In the genomic region with DNA sequence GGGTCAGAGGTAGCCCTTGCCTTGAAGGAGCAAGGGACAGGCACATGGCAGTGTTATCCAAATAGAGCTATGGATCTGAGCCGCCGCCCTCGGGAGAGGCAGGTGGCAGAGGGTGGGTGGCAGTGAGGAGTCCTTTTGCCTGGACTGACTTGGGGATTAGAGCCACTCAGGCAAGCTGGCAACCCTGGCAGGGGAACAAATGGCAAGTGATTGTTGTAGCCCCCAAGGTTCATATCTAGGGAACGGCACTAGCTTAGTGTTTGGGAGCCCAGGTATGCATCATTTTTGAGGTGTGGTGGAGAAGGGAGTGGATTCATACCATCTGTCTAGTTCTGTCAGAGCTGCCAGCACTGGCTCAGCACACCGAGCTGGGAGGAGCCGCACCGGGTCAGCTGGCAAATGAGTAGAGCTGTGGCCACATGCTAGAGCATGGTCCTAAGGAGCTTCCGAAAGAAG, we compare ENCODE assay signal across 13 mouse cellular contexts. TPM values are rescaled to one million over a fixed set of nuclear protein-coding genes. Genes with fewer than 3 reads are reported as not detected.
DNase-seq lines count a peak whose midpoint lies in the region; ATAC-seq and TF ChIP-seq lines count a peak whose summit lies in the region.
"Had no signal": no experiment of that assay in that cellular context is flagged by ENCODE, and none has a peak within 500 bp of the region (broad histone marks: within the 10 kb centered on the region; RNA-seq: fewer than 3 reads in every experiment).

No protein-coding gene starts in this region.

- H3K27ac ChIP-seq in hindbrain, postnatal 0 days: no peak overlapping the region
- H3K27ac ChIP-seq in hindbrain, embryonic 11.5 days (ENCODE audit: low read depth, low read length): no peak overlapping the region
- H3K27ac ChIP-seq in forebrain, embryonic 15.5 days (replicated peaks): no peak overlapping the region
- H3K27ac ChIP-seq: limb, embryonic 10.5 days; stomach, postnatal 0 days had no signal

- H3K36me3 ChIP-seq in hindbrain, postnatal 0 days (ENCODE audit: insufficient read depth, low read length): no peaks in the 10 kb centered on the region
- no peaks in the 10 kb centered on the region for H3K36me3 ChIP-seq in hindbrain, embryonic 11.5 days (ENCODE audit: control insufficient read depth, insufficient read depth, low read length)
- H3K36me3 ChIP-seq in forebrain, embryonic 15.5 days: no peaks in the 10 kb centered on the region
- H3K36me3 ChIP-seq: limb, embryonic 10.5 days had no signal

- no peaks in the 10 kb centered on the region for H3K9me3 ChIP-seq in hindbrain, postnatal 0 days (ENCODE audit: low read length)
- no peaks in the 10 kb centered on the region for H3K9me3 ChIP-seq in hindbrain, embryonic 11.5 days (ENCODE audit: control insufficient read depth, low read length)
- H3K9me3 ChIP-seq in forebrain, embryonic 15.5 days: no peaks in the 10 kb centered on the region
- H3K9me3 ChIP-seq: heart, embryonic 13.5 days; limb, embryonic 10.5 days; megakaryocyte, embryonic 14.5 days had no signal

- no peaks in the 10 kb centered on the region for H3K27me3 ChIP-seq in hindbrain, postnatal 0 days (ENCODE audit: insufficient read depth, low read length)
- H3K27me3 ChIP-seq in hindbrain, embryonic 11.5 days (ENCODE audit: control insufficient read depth, insufficient read depth, low read length): no peaks in the 10 kb centered on the region
- H3K27me3 ChIP-seq in forebrain, embryonic 15.5 days: no peaks in the 10 kb centered on the region
- H3K27me3 ChIP-seq: heart, embryonic 13.5 days had no signal

- ATAC-seq in hindbrain, postnatal 0 days: no peak; the same call in 1 of the 2 replicates
- no peak for ATAC-seq in hindbrain, embryonic 11.5 days (ENCODE audit: low FRiP score)
- peak; percentile 79 for ATAC-seq in cerebellum, adult (ENCODE audit: insufficient number of reproducible peaks, low FRiP score, low TSS enrichment)
- peak; percentile 15; the same call in 1 of the 2 replicates for ATAC-seq in common myeloid progenitor, adult 5-6 weeks (replicated peaks; ENCODE audit: low read depth, poor library complexity, severe bottlenecking)
- ATAC-seq in forebrain, embryonic 15.5 days (replicated peaks): no peak
- ATAC-seq: forebrain, embryonic 16.5 days had no signal

- H3K4me1 ChIP-seq in hindbrain, postnatal 0 days (ENCODE audit: insufficient read depth, low read length): 0 out of 2 replicates have a peak, but pooled peaks cover 5% of the 10 kb centered on the region
- peaks cover 2% of the 10 kb centered on the region; the same call in 1 of the 2 replicates for H3K4me1 ChIP-seq in hindbrain, embryonic 11.5 days (replicated peaks; ENCODE audit: control insufficient read depth, insufficient read depth, low read length)
- peaks cover 9% of the 10 kb centered on the region for H3K4me1 ChIP-seq in forebrain, embryonic 15.5 days

- H3K4me2 ChIP-seq in hindbrain, postnatal 0 days (ENCODE audit: low read depth, low read length): no peak overlapping the region
- no peak overlapping the region for H3K4me2 ChIP-seq in hindbrain, embryonic 11.5 days (replicated peaks; ENCODE audit: low read depth, low read length)
- no peak overlapping the region for H3K4me2 ChIP-seq in forebrain, embryonic 15.5 days (replicated peaks)
- H3K4me2 ChIP-seq: heart, embryonic 13.5 days had no signal

- peak; percentile 34 for DNase-seq in hindbrain, postnatal 0 days (ENCODE audit: low spot score)
- DNase-seq in hindbrain, embryonic 11.5 days (ENCODE audit: low spot score): no peak
- peak; percentile 51 for DNase-seq in NIH3T3 (ENCODE audit: low read depth)
- no peak for DNase-seq in frontal cortex, adult 2 months (ENCODE audit: extremely low spot score in 1 of 2, low spot score in 1 of 2)
- DNase-seq: right cerebral cortex, postnatal 4 days had no signal

- no peak overlapping the region for H3K4me3 ChIP-seq in hindbrain, postnatal 0 days (ENCODE audit: low read length)
- no peak overlapping the region for H3K4me3 ChIP-seq in hindbrain, embryonic 11.5 days (ENCODE audit: low read depth, low read length)
- H3K4me3 ChIP-seq in forebrain, embryonic 15.5 days: no peak overlapping the region
- H3K4me3 ChIP-seq: heart, embryonic 13.5 days; limb, embryonic 10.5 days had no signal

- no peak overlapping the region for H3K9ac ChIP-seq in hindbrain, postnatal 0 days (replicated peaks; ENCODE audit: low read length)
- no peak overlapping the region for H3K9ac ChIP-seq in hindbrain, embryonic 11.5 days (ENCODE audit: low read depth, low read length)
- no peak overlapping the region for H3K9ac ChIP-seq in forebrain, embryonic 15.5 days (replicated peaks)
- H3K9ac ChIP-seq: heart, embryonic 13.5 days had no signal

- WGBS in hindbrain, postnatal 0 days: 57% methylated on average over 8 of the region's 8 CpGs
- WGBS in hindbrain, embryonic 11.5 days: 91% methylated on average over 8 of the region's 8 CpGs
- WGBS in forebrain, embryonic 15.5 days: 91% methylated on average over 8 of the region's 8 CpGs

- no peak for TF ChIP-seq CTCF in hindbrain, postnatal 0 days (IDR thresholded peaks at IDR 0.05; ENCODE audit: low read depth)

RNA-seq across cellular contexts. Expression of a gene that starts 59.8 kb away (rescaled TPM):
- 4.8 and 6.9 TPM in 2 replicates for total RNA-seq in hindbrain, postnatal 0 days (2014; rRNA removed)
- 2.1 and 2.9 TPM in 2 replicates for polyA plus RNA-seq in hindbrain, postnatal 0 days (2015; fragmentation: Nextera tagmentation; extraction: Ambion mirVana)
- 1.3 and 1.8 TPM in 2 replicates for polyA plus RNA-seq in hindbrain, embryonic 11.5 days (2014; fragmentation: Nextera tagmentation; extraction: Ambion mirVana)
- total RNA-seq in common myeloid progenitor, adult 5-6 weeks (2017): 9.5 and 10.3 TPM in 2 replicates
- 0.81 and 1.4 TPM in 2 replicates for polyA plus RNA-seq in forebrain, embryonic 15.5 days (2015; fragmentation: Nextera tagmentation; extraction: Ambion mirVana)
- 19.9 and 23.6 TPM in 2 replicates for polyA plus RNA-seq in frontal cortex, adult 2 months (2012; rRNA removed)

Comparison
In these comparisons a context has a peak if more than half of its experiments do, and no peak if none do; other contexts are left out.
1. DNase-seq: peak in hindbrain, postnatal 0 days (single experiment) and NIH3T3 (single experiment); none in hindbrain, embryonic 11.5 days (single experiment) and frontal cortex, adult 2 months (0 of 2).
2. ATAC-seq: peak in cerebellum, adult (single experiment) and common myeloid progenitor, adult 5-6 weeks (single experiment); none in hindbrain, postnatal 0 days (single experiment), hindbrain, embryonic 11.5 days (single experiment) and forebrain, embryonic 15.5 days (single experiment).